Mouse (Mus musculus) heart, postnatal 0 days (tissue): ENCODE data around the gene Fkbp5. TPM values are rescaled to one million over a fixed set of nuclear protein-coding genes. Genes with fewer than 3 reads are reported as not detected.
"Not testable (repeated sequence)": the region's sequence is repeated elsewhere in the genome, so short reads cannot be mapped to it uniquely, and the experiment has no call there.

Experiments
- ATAC-seq: fragments of 200-750 bp; cut with Nextera tagmentation; 2 replicates; pipeline ENCODE4 v1.8.0; 2017; ENCODE audit warnings: low read depth, moderate number of reproducible peaks, moderate library complexity; ENCODE audit not compliant: insufficient read depth
- DNase-seq: peaks from one replicate; pipeline ENCODE4 v3.0.0-alpha.2; 2016; ENCODE audit warnings: low spot score
- H3K27ac ChIP-seq: fragments of 300-500 bp; sonication (generic); 2 replicates; pipeline ENCODE4 v1.5.1; 2014; ENCODE audit warnings: low read depth, mild to moderate bottlenecking
- H3K27me3 ChIP-seq: fragments of 300-500 bp; sonication (generic); 2 replicates; pipeline ENCODE4 v1.6.1; 2014; ENCODE audit warnings: low read length, mixed read lengths; ENCODE audit not compliant: control insufficient read depth, insufficient read depth
- H3K36me3 ChIP-seq: fragments of 300-500 bp; sonication (generic); replicated peaks from 2 replicates; pipeline ENCODE4 v1.6.1; 2014; ENCODE audit warnings: low read length, mixed read lengths; ENCODE audit not compliant: control insufficient read depth, insufficient read depth
- H3K4me1 ChIP-seq: fragments of 300-500 bp; sonication (generic); 2 replicates; pipeline ENCODE4 v1.6.1; 2014; ENCODE audit warnings: antibody characterized with exemption; ENCODE audit not compliant: control insufficient read depth, insufficient read depth
- H3K4me2 ChIP-seq: fragments of 300-500 bp; sonication (generic); 2 replicates; pipeline ENCODE4 v1.6.1; 2014; ENCODE audit warnings: low read depth, mild to moderate bottlenecking, low read length, moderate library complexity
- H3K4me3 ChIP-seq: fragments of 300-500 bp; sonication (generic); 2 replicates; pipeline ENCODE4 v1.5.1; 2014; ENCODE audit warnings: low read depth, low read length
- H3K9ac ChIP-seq: fragments of 300-500 bp; sonication (generic); replicated peaks from 2 replicates; pipeline ENCODE4 v1.6.1; 2014; ENCODE audit warnings: low read depth, low read length, mixed read lengths
- H3K9me3 ChIP-seq: fragments of 300-500 bp; sonication (generic); replicated peaks from 2 replicates; pipeline ENCODE4 v1.6.1; 2016; ENCODE audit warnings: low read length; ENCODE audit not compliant: control insufficient read depth
- CTCF ChIP-seq: IDR thresholded peaks from 2 replicates; pipeline ENCODE4 v1.5.1; 2016; ENCODE audit warnings: antibody characterized with exemption, control low read depth, low read depth
- EP300 ChIP-seq: IDR thresholded peaks from 2 replicates; pipeline ENCODE4 v1.6.1; 2016; ENCODE audit warnings: antibody characterized with exemption, low read depth
- WGBS: fragments of 180-500 bp; shearing (Covaris S2); extraction: QIAGEN DNeasy Blood & Tissue Kit; methylation state at CpG from one replicate; pipeline ENCODE4 v1.1.7; 2014; 5-methylcytosine and 5-hydroxymethylcytosine counted together
- polyA plus RNA-seq: library from polyadenylated mRNA; unstranded; fragments of >200 nt; fragmentation: Nextera tagmentation; extraction: Ambion mirVana; gene quantifications from 2 replicates; pipeline ENCODE4 v1.2.1, GENCODE M21; 2015
- total RNA-seq: library from RNA; depleted of rRNA; stranded (reverse); fragments of >200 nt; gene quantifications from 2 replicates; pipeline ENCODE4 v1.2.3, GENCODE M21; 2014; ENCODE audit warnings: low replicate concordance

Gene Fkbp5
- total and polyA plus RNA-seq, 2 experiments from 2014 or later, result 8.3 to 19.4 TPM

- H3K4me3 ChIP-seq, result no peak overlapping the region
- no peak overlapping the region; the same call in 1 of the 2 replicates for H3K9ac ChIP-seq
- 24% methylated on average over 12 of the region's 12 CpGs for WGBS
- H3K27ac ChIP-seq, result peak overlapping the region; percentile 98
- ATAC-seq, result peak; percentile 86
- peak overlapping the region; percentile 26; the same call in 1 of the 2 replicates for H3K4me2 ChIP-seq
- H3K27me3 ChIP-seq, result no peaks in the 10 kb centered on the region
- peaks cover 29% of the 10 kb centered on the region for H3K4me1 ChIP-seq
- H3K9me3 ChIP-seq, result no peaks in the 10 kb centered on the region
- peaks cover 3% of the 10 kb centered on the region; the same call in 1 of the 2 replicates for H3K36me3 ChIP-seq
- TF ChIP-seq EP300 (peak; percentile 100), CTCF (no peak)
- peak; percentile 90 for DNase-seq
Measured at GRCm38 (mm10) chr17:28420229-28421051, 96.9 kb downstream of the Fkbp5 start.

- H3K27ac ChIP-seq, result peak overlapping the region; percentile 98
- H3K9me3 ChIP-seq, result no peaks in the 10 kb centered on the region
- no peak overlapping the region; the same call in 1 of the 2 replicates for H3K9ac ChIP-seq
- H3K4me3 ChIP-seq, result no peak overlapping the region
- no peaks in the 10 kb centered on the region for H3K27me3 ChIP-seq
- H3K36me3 ChIP-seq, result peaks cover 3% of the 10 kb centered on the region; the same call in 1 of the 2 replicates
- peaks cover 24% of the 10 kb centered on the region for H3K4me1 ChIP-seq
- DNase-seq (no peak), ATAC-seq (no peak)
- TF ChIP-seq CTCF, result no peak
- TF ChIP-seq EP300, result no peak
- 55% methylated on average over 6 of the region's 6 CpGs for WGBS
- H3K4me2 ChIP-seq, result no peak overlapping the region
Measured at GRCm38 (mm10) chr17:28419636-28420035, 97.7 kb downstream of the Fkbp5 start.

GRCm38 (mm10) chr17:28418954-28419353, 98.4 kb downstream of the Fkbp5 start:
- H3K27ac ChIP-seq, result peak overlapping the region; percentile 98
- DNase-seq, result no peak
- WGBS, result 64% methylated on average over 1 of the region's 1 CpGs

DNA sequence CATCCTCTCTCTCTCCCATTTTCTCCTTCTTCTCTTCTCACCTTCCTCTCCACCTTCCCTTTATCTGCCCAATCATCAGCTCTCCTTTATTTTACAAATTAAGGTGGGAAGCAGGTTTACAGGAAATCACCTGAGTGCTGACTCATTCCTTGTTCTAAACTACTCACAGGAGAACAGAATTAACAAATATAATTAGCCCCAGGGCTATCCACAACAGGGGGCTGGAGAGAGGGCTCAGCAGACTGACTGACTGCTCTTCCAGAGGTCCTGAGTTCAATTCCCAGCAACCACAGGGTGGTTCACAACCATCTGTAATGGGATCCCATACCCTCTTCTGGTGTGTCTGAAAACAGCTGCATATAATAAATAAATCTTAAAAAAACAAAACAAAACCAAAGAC, 98.8 kb downstream of the Fkbp5 start:
- DNase-seq, H3K27me3 ChIP-seq, H3K9me3 ChIP-seq, H3K9ac ChIP-seq, H3K4me3 ChIP-seq, ATAC-seq, H3K4me2 ChIP-seq, H3K27ac ChIP-seq: not testable (repeated sequence)
- peaks cover 10% of the 10 kb centered on the region; the same call in 1 of the 2 replicates for H3K36me3 ChIP-seq
- peaks cover 16% of the 10 kb centered on the region for H3K4me1 ChIP-seq

More at GRCm38 (mm10) chr17:28418954-28419353, 98.4 kb downstream of the Fkbp5 start:
- Histone ChIP-seq H3K4me2 (no peak overlapping the region), H3K9ac (no peak overlapping the region), H3K4me1 (peaks cover 18% of the 10 kb centered on the region), H3K4me3 (no peak overlapping the region), H3K9me3 (no peaks in the 10 kb centered on the region), H3K27me3 (no peaks in the 10 kb centered on the region), H3K36me3 (peaks cover 10% of the 10 kb centered on the region; the same call in 1 of the 2 replicates)
- TF ChIP-seq EP300 (no peak), CTCF (peak; percentile 48)
- no peak for ATAC-seq

- no peak for TF ChIP-seq EP300
- TF ChIP-seq CTCF, result no peak
- Histone ChIP-seq H3K27me3 (no peaks in the 10 kb centered on the region), H3K27ac (no peak overlapping the region), H3K36me3 (peaks cover 10% of the 10 kb centered on the region; the same call in 1 of the 2 replicates), H3K9me3 (no peaks in the 10 kb centered on the region), H3K9ac (no peak overlapping the region), H3K4me2 (no peak overlapping the region), H3K4me1 (peaks cover 16% of the 10 kb centered on the region), H3K4me3 (no peak overlapping the region)
- ATAC-seq (no peak), DNase-seq (no peak)
- 81% methylated on average over 5 of the region's 5 CpGs for WGBS
Measured at GRCm38 (mm10) chr17:28417771-28418170, 99.6 kb downstream of the Fkbp5 start.
